Mouse (Mus musculus) c-Kit-positive CD71-positive TER-119-positive erythroid progenitor cells, embryonic 14.5 days (primary cell): ENCODE measurements around the gene Olfr522.
"Not testable (repeated sequence)": the region's sequence is repeated elsewhere in the genome, so short reads cannot be mapped to it uniquely, and the experiment has no call there.

Experiments
- DNase-seq: peaks from one replicate; pipeline ENCODE4 v3.0.0-alpha.2; 2013; ENCODE audit warnings: low spot score

Gene Olfr522

DNA sequence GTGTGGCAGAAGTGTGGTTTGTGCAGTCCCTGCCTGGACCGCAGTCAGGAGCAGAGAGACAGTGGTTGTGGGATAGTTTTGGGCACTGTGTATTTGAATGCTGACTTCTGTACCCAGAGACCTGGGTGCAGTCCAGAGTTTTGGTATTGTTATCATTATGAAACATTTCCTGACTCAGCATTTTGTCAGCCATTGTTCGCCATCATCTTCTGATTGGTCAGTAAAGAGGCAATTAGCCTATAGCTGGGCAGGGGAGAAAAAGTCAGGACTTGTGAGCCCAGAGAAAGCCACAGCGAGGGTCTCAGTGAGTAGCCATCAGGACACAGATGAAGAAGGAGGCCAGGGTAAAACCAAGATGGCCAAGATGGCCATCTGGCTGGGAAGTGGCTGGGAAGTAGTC, 4.2 kb downstream of the Olfr522 start:
- no peak for DNase-seq

DNA sequence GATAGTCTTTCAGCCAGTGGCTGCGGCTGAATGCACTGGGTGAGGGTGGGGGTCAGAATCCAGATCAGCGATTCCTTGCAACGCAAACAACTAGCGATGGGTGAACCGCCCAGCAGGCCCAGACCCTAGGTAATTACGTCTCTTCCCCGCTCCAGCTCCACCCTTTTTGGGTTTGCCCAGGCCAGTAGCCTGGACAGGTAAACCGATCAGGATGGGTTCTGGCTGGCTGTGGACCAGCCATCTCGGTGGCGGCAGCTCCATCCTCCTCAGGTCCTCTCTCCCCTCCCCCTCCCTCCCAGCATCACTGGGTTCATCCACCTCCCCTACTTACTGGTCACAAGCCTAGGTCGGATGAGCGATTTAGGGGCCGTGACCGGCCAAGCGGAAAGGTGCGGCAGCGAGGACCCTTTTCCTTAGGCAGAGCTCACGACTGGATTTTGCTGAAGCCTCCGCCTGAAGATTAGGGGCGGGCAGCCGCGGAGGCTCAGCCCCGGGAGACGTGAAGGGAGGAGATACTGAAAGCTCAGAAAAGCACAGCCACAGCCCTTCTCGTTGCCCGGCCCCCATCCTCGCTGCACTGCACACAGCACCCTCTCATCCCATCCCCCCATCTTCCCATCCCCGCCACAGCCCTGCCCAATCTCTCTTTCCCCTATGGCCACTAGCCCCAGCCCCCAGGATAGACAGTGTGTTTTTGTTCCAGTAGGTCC, 10.2 kb downstream of the Olfr522 start, which contains the start of gene Sprn:
Gene Sprn, minus strand, starts transcription at position 660 of the 710 bp plus-strand sequence.
- DNase-seq: no peak

GRCm38 (mm10) chr7:140153829-140154217, 10.7 kb downstream of the Olfr522 start:
- DNase-seq: no peak

- DNase-seq: no peak
Measured at GRCm38 (mm10) chr7:140153383-140153782, 11.2 kb downstream of the Olfr522 start.

DNA sequence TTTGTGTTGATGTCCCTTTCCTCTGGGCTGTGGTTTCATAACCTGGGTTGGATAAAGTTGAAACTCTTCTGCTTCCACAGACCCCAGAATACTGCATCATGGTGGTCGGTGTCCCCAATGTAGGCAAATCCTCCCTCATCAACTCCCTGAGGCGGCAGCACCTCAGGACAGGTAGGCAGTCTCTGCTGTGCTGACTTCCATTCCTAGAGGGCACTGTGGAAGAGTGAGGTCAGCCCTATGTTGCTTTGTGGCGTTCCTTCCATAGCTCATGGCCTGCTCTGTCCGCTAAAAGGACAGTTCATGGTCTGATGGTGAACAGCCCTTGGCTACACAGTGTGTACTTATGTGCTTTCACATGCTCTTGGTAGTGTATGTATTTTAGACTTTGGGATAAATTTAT, 20.0 kb downstream of the Olfr522 start:
- DNase-seq: no peak

DNA sequence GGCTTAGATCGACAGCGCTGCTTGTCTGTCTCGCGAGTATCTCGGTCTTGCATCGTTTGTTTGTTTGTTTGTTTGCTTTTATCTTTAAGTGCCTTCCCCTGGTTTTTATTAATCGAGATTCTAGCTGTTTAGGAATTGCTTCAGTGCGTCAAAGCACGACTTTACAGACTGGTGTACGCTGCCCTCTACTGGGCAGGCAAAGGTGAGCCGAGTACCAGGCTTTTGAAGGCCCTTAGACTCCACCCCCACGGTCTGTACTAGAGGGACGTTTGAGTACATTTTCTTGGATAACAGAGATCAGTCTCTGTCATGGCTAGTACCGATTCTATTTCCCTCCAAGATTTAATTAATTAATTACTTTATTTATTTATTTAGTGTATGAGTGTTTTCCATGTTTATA, 23.2 kb downstream of the Olfr522 start:
- DNase-seq: peak; percentile 66

- DNase-seq: peak; percentile 28
Measured at GRCm38 (mm10) chr7:140138021-140138310, 26.6 kb downstream of the Olfr522 start.

DNA sequence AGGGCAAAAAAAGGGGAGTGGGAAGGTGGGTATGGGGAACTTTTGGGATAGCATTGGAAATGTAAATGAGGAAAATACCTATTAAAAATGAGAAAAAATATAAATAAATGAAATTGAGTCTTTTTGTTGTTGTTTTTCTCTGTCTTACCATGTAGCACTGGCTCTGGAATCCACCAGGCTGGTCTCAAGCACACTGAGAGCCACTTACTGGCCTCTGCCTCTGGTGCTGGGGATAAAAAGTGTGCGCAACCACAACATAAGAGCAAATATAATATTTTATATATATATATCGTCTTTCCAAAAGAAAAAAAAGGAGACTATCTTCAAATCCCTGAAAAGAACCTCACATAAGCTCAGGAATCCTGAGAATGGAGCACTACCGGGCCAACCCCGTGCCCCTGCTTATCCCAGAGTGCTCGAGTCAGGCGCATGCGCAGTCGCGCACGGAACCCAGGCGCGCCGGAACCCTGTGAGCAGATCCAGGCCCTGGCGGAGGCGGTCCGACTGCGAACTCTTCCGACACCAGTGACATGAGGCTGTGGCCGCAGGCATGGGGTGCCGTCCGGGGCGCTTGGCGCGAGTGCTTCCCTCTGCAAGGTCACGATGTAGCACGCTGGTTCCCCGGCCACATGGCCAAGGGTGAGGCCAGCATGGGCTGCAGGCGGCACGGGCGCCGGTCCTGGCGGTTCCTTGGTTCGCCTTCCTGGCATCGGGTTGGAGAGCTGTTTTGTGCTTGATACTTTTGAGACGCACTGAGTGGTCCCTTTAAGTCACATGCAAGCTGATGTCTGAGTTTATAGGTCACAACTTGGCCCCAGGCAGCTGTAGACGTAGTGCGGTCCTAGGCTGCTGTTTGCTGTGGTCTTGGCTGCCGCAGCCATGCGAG, 27.2 kb downstream of the Olfr522 start, which contains the start of gene Mtg1:
Gene Mtg1, plus strand, starts transcription at position 430 of the 886 bp plus-strand sequence.
- DNase-seq: peak; percentile 92

GRCm38 (mm10) chr7:140135106-140135770, 29.3 kb downstream of the Olfr522 start:
- no peak for DNase-seq

DNA sequence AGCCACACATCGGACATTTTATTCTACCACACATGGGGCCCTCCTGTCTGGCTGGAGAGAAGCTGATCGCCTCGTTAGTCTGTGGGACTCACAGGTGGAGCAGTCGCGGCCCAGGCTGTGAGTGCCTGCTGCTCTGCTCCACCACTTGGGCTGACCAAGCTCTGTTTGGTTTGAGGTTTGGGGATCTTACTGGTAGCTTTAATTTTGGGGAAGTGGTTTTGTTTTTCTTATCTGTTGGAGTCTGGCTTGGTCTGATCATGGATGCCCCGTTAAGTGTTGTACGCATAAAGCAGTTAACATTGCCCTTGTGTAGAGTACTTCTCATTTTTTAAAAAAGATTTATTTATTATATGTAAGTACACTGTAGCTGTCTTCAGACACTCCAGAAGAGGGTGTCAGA, 30.5 kb downstream of the Olfr522 start:
- not testable (repeated sequence) for DNase-seq

GRCm38 (mm10) chr7:140132184-140132583, 32.4 kb downstream of the Olfr522 start:
- DNase-seq: not testable (repeated sequence)

GRCm38 (mm10) chr7:140127911-140128310, 36.7 kb downstream of the Olfr522 start:
- no peak for DNase-seq

DNA sequence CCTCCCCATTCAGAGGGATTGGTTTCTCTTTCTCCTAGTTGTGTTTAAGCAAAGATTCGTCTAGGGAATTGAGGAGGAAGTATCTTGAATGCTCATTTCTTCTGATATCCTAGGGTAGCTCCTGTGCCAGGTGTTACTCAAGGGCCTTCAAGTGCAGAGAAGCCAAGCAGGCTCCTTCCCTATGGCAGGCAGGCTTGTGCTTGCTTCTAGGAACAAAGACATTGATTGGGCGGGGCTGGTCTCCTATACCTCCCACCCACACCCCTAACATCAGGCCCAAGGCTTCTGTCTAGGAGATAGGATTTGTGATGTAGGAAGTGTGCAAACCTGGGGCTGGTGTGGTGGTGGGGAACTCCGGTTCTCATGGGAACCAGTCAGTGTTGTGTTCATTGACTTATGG, 37.6 kb downstream of the Olfr522 start:
- DNase-seq: no peak

DNA sequence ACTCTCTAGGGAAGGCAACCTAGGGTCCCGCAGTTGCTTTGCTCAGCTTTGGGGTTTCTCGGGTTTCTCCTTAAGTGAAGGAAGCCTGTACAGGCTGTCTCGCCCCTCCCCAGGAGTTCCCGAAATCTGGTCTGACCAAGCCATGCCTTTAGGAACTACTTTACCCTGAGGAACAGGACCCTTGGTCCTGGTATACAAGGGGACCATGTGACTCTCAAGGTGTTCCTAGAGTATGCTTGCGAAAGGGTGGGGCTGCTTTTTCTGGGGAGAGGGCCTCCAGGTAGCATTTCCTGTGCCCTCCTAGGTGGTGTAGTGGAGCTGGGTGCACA, 38.6 kb downstream of the Olfr522 start:
- no peak for DNase-seq

DNA sequence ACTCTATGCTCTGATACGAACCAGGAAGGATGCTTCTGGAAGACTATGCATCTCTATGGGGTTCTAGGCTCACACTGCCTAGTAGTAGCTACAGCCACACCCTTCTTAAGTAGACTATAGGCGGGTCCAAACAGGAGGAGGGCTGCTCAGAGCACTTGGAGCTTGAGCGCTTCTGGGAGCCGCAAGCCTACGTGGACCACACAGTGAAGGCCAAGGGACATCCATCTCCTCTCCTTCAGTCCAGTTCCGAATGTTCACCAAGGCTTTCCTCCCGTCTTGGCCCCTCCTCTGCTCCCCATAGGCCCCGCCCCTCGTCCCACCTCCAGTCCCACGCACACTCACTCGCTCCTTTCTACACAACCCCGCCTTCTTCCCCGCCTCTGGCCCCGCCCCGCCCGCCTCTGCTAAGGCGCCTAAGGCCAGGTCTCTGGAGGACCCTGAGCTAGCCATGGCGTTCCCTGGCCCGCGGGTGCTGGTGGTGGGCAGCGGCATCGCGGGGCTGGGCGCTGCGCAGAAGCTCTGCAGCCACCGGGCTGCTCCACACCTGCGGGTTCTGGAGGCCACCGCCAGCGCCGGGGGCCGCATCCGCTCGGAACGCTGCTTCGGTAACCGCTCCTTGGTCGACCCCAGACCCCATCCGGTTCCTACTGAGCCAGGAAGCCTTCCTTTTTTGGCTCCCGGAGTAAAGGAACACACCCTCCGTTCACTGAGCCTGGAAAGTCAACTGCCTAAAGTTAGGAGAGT, 39.1 kb downstream of the Olfr522 start:
- DNase-seq: peak; percentile 87

GRCm38 (mm10) chr7:140124382-140124781, 40.2 kb downstream of the Olfr522 start:
- DNase-seq: no peak

GRCm38 (mm10) chr7:140122765-140123164, 41.8 kb downstream of the Olfr522 start:
- no peak for DNase-seq

DNA sequence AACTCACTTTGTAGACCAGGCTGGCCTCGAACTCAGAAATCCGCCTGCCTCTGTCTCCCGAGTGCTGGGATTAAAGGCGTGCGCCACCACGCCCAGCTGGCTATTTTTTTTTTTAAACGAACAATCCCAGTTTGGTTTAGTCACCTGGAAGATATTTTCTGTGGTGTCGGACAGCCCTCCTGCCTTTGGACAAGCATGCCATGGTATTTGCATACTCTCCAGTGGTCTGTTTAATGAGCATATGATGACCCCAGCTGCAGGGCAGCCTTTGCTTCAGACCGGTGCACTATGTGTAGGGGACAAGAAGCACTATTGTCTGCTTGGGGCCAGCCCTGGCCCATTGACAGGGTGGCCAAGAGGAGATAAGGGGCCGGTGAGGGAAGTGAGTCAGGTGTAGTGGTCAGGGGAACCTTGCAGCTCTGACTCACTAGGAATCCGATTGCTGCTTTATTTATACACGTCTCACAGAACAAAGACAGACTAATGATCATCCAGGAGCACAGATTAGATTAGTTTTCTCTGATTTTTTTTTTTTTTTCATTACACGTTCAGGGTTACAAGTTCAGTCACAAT, 43.1 kb downstream of the Olfr522 start:
- DNase-seq: no peak

DNA sequence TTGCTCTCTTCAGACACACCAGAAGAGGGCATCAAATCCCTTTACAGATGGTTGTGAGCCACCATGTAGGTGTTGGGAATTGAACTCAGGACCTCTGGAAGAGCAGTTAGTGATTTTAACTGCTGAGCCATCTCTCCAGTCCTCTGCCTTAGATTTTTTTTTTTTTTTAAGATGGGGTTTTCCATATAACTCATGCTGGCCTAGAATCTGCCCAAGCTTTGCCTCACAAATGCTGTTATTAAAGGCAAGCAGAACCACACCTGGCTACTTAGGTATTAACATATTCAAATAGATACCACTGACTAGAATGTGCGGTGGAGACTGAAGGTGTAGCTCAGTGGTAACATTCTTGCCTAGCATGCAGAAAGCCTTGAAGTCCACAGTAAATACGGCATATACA, 44.1 kb downstream of the Olfr522 start:
- DNase-seq: no peak

DNA sequence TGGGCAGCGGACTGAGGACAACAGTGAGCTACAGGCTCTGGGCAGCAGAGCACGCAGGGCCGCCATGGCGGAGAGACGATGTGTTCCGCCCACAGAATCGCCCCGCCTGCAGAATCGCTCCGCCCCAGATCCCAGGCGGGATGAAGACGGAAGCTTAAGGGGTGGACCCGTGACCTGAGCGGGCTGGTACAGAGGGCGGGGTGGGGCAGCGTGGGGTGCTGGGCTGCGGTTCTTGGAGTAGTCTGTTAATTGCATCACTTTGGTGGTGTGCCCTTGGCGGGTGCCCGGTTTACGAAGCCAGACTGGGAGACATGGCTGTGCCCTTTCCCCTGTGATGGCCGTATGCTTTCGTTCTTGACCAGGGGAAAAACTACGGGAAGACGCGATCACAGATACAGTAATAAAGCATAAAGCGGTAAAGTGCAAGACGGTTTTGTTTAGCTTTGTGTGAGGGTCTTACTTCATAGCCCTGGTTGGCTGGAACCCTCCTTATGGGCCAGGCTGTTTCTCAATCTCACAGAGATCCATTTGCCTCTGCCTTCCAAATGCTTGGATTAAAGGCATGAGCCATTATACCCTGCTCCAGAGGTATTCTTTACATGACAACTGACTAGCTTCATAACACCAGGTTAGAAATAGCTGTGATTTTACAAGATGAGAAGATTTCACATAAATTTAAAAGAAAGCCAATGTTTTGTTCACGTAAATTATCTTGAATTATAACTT, 48.1 kb downstream of the Olfr522 start, which contains the start of gene Echs1:
Gene Echs1, minus strand, starts transcription at position 148 of the 726 bp plus-strand sequence.
- DNase-seq: peak; percentile 90
